ENCODE assay signal across 27 mouse cellular contexts in genomic region chr12:4813636-4814035, GRCm38 (mm10). TPM values are rescaled to one million over a fixed set of nuclear protein-coding genes. Genes with fewer than 3 reads are reported as not detected.
DNase-seq lines count a peak whose midpoint lies in the region; ATAC-seq and TF ChIP-seq lines count a peak whose summit lies in the region.
"Had no signal": no experiment of that assay in that cellular context is flagged by ENCODE, and none has a peak within 500 bp of the region (broad histone marks: within the 10 kb centered on the region; RNA-seq: fewer than 3 reads in every experiment).

No protein-coding gene starts in this region.

- H3K36me3 ChIP-seq in kidney, embryonic 14.5 days (ENCODE audit: control insufficient read depth, insufficient read depth, low read length): no peaks in the 10 kb centered on the region
- H3K36me3 ChIP-seq: embryonic facial prominence, embryonic 13.5 days; forebrain, embryonic 10.5 days; heart, embryonic 13.5 days; hindbrain, embryonic 10.5 days; limb, embryonic 12.5 days; liver, embryonic 13.5 days; midbrain, embryonic 10.5 days; neural tube, embryonic 12.5 days had no signal

- intact Hi-C loops in gastrocnemius, adult 2 months (cut with DNase I): no loop called here

- peaks cover 3% of the 10 kb centered on the region; the same call in 1 of the 2 replicates for H3K4me1 ChIP-seq in kidney, embryonic 14.5 days (ENCODE audit: control insufficient read depth, insufficient read depth, low read length)

- H3K27ac ChIP-seq in gastrocnemius, adult 2 months: no peak overlapping the region
- H3K27ac ChIP-seq in kidney, embryonic 14.5 days (ENCODE audit: low read depth, low read length): no peak overlapping the region
- H3K27ac ChIP-seq: embryonic facial prominence, embryonic 13.5 days; forebrain, embryonic 10.5 days; heart, embryonic 13.5 days; hindbrain, embryonic 10.5 days; limb, embryonic 12.5 days; liver, embryonic 13.5 days; macrophage; midbrain, embryonic 10.5 days; neural tube, embryonic 12.5 days had no signal

- 88% methylated on average over 4 of the region's 4 CpGs for WGBS in kidney, embryonic 14.5 days

- H3K4me2 ChIP-seq in kidney, embryonic 14.5 days (replicated peaks; ENCODE audit: low read depth, low read length): no peak overlapping the region
- H3K4me2 ChIP-seq: embryonic facial prominence, embryonic 13.5 days; heart, embryonic 13.5 days; limb, embryonic 12.5 days; liver, embryonic 13.5 days; neural tube, embryonic 12.5 days had no signal

- TF ChIP-seq CTCF in gastrocnemius, adult 2 months (IDR thresholded peaks at IDR 0.05): no peak

- H3K27me3 ChIP-seq in kidney, embryonic 14.5 days (ENCODE audit: control insufficient read depth, insufficient read depth, low read length): no peaks in the 10 kb centered on the region
- H3K27me3 ChIP-seq: embryonic facial prominence, embryonic 13.5 days; heart, embryonic 13.5 days; limb, embryonic 12.5 days; liver, embryonic 13.5 days; neural tube, embryonic 12.5 days had no signal

- no peaks in the 10 kb centered on the region for H3K9me3 ChIP-seq in kidney, embryonic 14.5 days (ENCODE audit: control insufficient read depth, low read length)
- H3K9me3 ChIP-seq: embryonic facial prominence, embryonic 13.5 days; hindbrain, embryonic 10.5 days; liver, embryonic 13.5 days; neural tube, embryonic 12.5 days had no signal

- no peak for ATAC-seq in kidney, embryonic 14.5 days (ENCODE audit: low FRiP score, low TSS enrichment)
- ATAC-seq: inflammation-experienced regulatory T-cells, adult 6 months had no signal

- H3K9ac ChIP-seq in kidney, embryonic 14.5 days (ENCODE audit: low read depth, low read length): no peak overlapping the region
- H3K9ac ChIP-seq: embryonic facial prominence, embryonic 13.5 days; heart, embryonic 13.5 days; limb, embryonic 12.5 days; liver, embryonic 13.5 days; neural tube, embryonic 12.5 days had no signal

- peak; percentile 64 for DNase-seq in gastrocnemius, adult 2 months
- no peak for DNase-seq in gastrocnemius, adult 18-20 months (ENCODE audit: low spot score)
- DNase-seq in kidney, postnatal 10 days: peak; percentile 18
- peak; percentile 44 for DNase-seq in adipocyte (ENCODE audit: low spot score)
- peak; percentile 38 for DNase-seq in lung, postnatal 14 days
- no peak for DNase-seq in spleen, postnatal 4 days (ENCODE audit: low spot score in 2 of 2)
- DNase-seq in cerebellum, adult 9-11 months: no peak
- DNase-seq: adrenal gland, postnatal 36 days; cerebellum, adult 18-20 months; kidney, adult 8-10 months; kidney, postnatal 36 days; layer of hippocampus, adult 9-11 months; liver, embryonic 13.5 days; thymus, postnatal 14 days had no signal

- H3K4me3 ChIP-seq in gastrocnemius, adult 2 months: no peak overlapping the region
- no peak overlapping the region for H3K4me3 ChIP-seq in kidney, embryonic 14.5 days (ENCODE audit: low read length)
- H3K4me3 ChIP-seq: embryonic facial prominence, embryonic 13.5 days; forebrain, embryonic 10.5 days; heart, embryonic 13.5 days; hindbrain, embryonic 10.5 days; limb, embryonic 12.5 days; liver, embryonic 13.5 days; midbrain, embryonic 10.5 days; neural tube, embryonic 12.5 days had no signal

RNA-seq across cellular contexts. Expression of gene Sf3b6, which starts 3.7 kb away (rescaled TPM):
- 10 to 100 TPM; 24.0 to 37.0 TPM for total RNA-seq in gastrocnemius, adult 2 months (2021)
- 10 to 100 TPM; 32.5 to 35.7 TPM for total RNA-seq in gastrocnemius, adult 18-20 months (2021)
- polyA plus RNA-seq in kidney, embryonic 14.5 days (2014; fragmentation: Nextera tagmentation; extraction: Ambion mirVana): 306 and 426 TPM in 2 replicates

RNA-seq across cellular contexts. Expression of gene Fkbp1b, which starts 27.8 kb away (rescaled TPM):
- under 1 TPM; 0.64 to 0.84 TPM for total RNA-seq in gastrocnemius, adult 2 months (2021)
- 1 to 10 TPM in 1 of 2 experiments, under 1 TPM in 1; 0.39 to 1.1 TPM for total RNA-seq in gastrocnemius, adult 18-20 months (2021)
- polyA plus RNA-seq in kidney, embryonic 14.5 days (2014; fragmentation: Nextera tagmentation; extraction: Ambion mirVana): 6.5 and 7.8 TPM in 2 replicates

RNA-seq across cellular contexts. Expression of gene Wdcp, which starts 29.5 kb away (rescaled TPM):
- 1 to 10 TPM; 5.5 to 7.6 TPM for total RNA-seq in gastrocnemius, adult 2 months (2021)
- 1 to 10 TPM; 5.6 to 6.2 TPM for total RNA-seq in gastrocnemius, adult 18-20 months (2021)
- 16.5 and 17.6 TPM in 2 replicates for polyA plus RNA-seq in kidney, embryonic 14.5 days (2014; fragmentation: Nextera tagmentation; extraction: Ambion mirVana)

RNA-seq across cellular contexts. Expression of gene Fam228b, which starts 44.6 kb away (rescaled TPM):
- 10 to 100 TPM in 1 of 2 experiments, 1 to 10 TPM in 1; 7.3 to 12.0 TPM for total RNA-seq in gastrocnemius, adult 2 months (2021)
- 1 to 10 TPM; 7.8 to 8.8 TPM for total RNA-seq in gastrocnemius, adult 18-20 months (2021)
- polyA plus RNA-seq in kidney, embryonic 14.5 days (2014; fragmentation: Nextera tagmentation; extraction: Ambion mirVana): 1.7 and 5.0 TPM in 2 replicates
- polyA plus RNA-seq: small intestine, adult 2 months had no signal

RNA-seq across cellular contexts. Expression of gene Pfn4, which starts 44.8 kb away (rescaled TPM):
- total RNA-seq in gastrocnemius, adult 2 months (2021): 1 to 10 TPM; 1.0 to 2.1 TPM
- 1 to 10 TPM; 1.4 to 2.3 TPM for total RNA-seq in gastrocnemius, adult 18-20 months (2021)
- 2.3 and 3.4 TPM in 2 replicates for polyA plus RNA-seq in kidney, embryonic 14.5 days (2014; fragmentation: Nextera tagmentation; extraction: Ambion mirVana)
- total RNA-seq: CH12.LX; monocyte, adult 5-6 weeks had no signal
- polyA plus RNA-seq: inflammation-experienced regulatory T-cells, adult 6 months; macrophage; small intestine, adult 2 months had no signal

Comparison
In these comparisons a context has a peak if more than half of its experiments do, and no peak if none do; other contexts are left out.
1. DNase-seq: peak in gastrocnemius, adult 2 months (single experiment), kidney, postnatal 10 days (single experiment), adipocyte (single experiment) and lung, postnatal 14 days (single experiment); none in gastrocnemius, adult 18-20 months (single experiment), spleen, postnatal 4 days (0 of 2) and cerebellum, adult 9-11 months (single experiment).